Mouse (Mus musculus): ENCODE data around the gene Wdr83.
"Not testable (repeated sequence)": the region's sequence is repeated elsewhere in the genome, so short reads cannot be mapped to it uniquely, and the experiment has no call there.

Wdr83 gene

DNA sequence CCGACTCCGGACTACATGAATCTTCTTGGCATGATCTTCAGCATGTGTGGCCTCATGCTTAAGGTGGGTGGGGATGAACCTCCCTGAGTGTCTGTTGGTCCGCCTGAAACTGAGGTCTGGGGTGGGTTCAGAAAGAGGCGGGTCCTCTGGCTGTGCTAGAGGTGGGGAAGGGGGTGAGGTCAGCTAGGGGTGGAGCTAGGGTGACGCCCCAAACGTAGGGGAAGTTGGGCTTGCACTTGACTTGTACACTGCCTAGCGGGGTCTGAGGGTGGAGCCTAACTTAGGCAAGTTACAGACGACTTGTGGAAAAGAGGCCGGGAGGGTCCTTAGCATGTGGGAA, at the start of gene Wdr83:
Gene Wdr83 (minus strand): TSS at position 91 of the 340 bp plus-strand sequence.
- no peak for ATAC-seq (ENCODE audit: low TSS enrichment)

DNA sequence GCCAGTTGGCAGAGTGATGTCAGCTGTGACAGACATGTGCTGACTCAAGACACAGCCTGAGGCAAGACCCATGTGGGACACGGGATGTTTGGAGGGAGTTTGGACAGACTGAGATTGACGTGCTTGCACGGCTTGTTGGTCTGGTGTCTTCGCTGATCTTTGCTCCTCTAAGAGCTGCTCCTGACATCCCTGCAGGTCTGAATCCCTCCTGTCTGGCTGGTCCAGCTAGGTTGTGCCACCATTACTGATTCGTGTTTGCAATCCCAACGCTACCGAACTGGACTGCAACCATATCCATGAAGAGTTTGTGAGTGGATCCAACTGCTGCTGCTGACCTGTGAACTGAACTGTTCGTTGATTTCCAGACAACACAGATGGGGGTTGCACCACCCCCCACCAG, 42.6 kb upstream of the Wdr83 start:
- ATAC-seq (ENCODE audit: low TSS enrichment): no peak

DNA sequence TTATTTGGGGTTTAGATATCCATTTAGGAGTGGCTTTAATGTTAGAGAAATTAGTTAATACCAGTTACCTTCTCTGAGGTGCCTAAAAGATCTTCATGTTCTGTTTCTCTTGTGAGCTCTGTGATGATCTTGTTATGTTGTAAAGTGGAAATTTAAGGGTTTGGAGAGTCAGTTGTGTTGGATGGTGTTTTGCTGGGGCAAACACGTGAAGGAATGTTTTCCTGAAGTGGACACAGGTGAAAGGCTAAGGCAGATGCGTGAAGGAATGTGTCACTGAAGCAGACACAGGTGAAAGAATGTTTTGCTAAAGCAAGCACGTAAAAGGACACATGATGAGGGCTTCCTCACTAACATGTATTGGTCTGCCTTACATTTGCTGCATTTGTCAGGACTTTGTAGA, 41.9 kb upstream of the Wdr83 start, which contains the start of gene Zfp791:
Gene Zfp791 (minus strand): TSS at position 101 of the 400 bp plus-strand sequence.
- ATAC-seq (ENCODE audit: low TSS enrichment): no peak

DNA sequence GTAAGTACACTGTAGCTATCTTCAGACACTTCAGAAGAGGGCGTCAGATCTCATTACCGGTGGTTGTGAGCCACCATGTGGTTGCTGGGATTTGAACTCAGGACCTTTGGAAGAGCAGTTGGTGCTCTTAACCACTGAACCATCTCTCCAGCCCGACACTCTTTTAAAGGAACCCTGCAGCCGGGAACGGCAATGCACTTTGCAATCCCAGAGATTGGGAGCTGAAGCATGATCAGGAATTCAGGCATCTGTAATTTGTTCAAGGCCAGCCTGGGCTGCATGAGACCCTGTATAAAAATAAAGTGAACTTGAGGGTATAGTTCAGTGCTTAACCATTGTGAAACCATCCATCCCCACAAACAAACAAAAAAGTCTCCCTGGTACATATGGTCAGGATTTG, 39.1 kb upstream of the Wdr83 start:
- not testable (repeated sequence) for ATAC-seq (ENCODE audit: low TSS enrichment)

DNA sequence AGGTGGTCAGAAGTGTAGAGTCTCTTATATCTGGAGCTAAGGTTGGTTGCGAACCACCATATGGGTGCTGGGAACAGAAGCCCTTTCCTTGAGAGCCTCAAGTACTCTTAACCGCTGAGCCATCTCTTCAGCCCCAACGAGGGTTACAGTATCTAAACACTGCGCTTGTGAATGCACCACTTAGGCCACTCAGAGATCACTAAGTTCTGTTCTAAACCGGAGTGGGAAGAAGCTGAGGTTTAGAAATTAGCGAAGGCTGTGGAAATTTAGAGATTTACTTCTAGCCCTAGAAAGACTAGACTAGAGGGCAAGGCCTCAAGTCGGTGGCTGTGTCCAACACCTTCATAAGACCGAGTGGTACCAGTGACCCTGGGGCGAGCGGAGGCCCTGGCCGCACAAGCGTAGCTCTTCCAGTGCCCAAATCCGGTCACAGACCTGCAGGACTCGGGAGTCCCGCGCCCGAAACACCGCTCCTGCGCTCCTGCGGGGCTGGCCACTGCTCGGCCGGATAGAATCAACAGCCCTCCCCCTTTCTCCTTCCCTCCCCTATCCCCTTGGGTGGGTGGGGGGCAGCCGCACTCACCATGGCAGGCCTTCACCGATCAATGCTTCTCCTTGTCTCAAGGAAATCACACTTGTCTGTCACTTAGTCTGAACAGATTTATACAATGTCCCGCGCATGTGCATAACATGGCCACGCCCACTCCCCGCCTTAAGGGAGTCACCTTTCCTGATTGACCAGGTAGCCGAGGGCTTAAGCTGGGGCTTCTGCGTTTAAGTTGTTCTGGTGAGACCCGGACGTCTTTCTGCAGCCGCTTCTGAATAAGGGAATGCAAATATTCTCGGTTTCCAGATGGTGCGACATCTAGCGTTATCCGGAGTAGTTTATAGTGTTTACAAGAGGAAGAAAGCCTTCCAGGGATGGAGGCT, 38.2 kb upstream of the Wdr83 start:
- ATAC-seq (ENCODE audit: low TSS enrichment): peak; percentile 97

DNA sequence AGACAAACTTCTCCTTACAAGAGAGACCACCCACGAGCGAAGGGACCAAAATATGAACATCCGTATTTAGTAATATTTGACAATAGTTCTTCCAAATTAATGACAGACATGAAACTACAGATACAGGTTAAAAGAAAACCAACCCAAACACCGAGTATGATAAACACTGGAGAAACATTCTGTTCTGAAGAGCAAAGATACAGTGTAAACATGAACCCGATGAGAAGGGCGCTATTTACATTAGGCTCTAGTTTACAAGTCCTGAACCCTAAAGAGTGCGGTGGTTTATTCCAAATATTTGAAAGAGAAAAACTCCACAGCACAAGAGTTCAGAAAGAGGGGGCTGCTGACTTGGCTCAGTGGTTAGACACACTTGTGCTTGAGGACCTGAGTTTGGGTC, 35.9 kb upstream of the Wdr83 start:
- no peak for ATAC-seq (ENCODE audit: low TSS enrichment)

DNA sequence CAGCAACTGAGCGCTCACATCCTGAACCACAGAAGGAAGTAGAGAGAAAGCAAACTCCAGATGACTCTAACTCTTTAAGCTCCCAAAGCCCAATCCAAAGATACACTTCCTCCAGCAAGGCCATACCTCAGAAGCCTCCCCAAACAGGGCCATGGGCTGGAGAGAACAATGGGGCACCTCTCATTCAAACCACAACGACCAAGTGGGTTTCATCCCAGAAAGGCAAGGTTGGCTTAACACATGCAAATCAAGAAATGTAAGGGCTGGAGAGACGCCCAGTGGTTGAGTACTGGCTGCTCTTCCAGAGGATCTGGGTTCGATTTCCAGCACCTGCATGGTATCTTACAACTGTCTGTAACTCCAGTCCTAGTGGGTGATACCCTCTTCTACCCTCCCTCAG, 34.4 kb upstream of the Wdr83 start:
- no peak for ATAC-seq (ENCODE audit: low TSS enrichment)

DNA sequence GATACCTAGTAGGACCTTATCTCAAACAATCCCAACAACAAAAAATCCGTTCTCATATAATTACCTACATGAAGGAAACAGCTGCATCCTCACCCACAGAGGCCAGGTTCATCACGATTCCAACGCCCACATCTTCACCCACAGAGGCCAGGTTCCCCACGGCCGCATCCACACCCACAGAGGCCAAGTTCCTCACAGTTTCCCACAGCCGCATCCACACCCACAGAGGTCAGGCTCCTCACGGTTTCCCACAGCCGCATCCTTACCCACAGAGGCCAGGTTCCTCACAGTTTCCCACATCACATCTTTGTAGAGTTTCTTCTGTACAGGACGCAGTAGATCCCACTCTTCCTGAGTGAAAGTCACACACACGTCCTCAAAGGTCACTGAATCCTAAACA, 32.1 kb upstream of the Wdr83 start:
- no peak for ATAC-seq (ENCODE audit: low TSS enrichment)

DNA sequence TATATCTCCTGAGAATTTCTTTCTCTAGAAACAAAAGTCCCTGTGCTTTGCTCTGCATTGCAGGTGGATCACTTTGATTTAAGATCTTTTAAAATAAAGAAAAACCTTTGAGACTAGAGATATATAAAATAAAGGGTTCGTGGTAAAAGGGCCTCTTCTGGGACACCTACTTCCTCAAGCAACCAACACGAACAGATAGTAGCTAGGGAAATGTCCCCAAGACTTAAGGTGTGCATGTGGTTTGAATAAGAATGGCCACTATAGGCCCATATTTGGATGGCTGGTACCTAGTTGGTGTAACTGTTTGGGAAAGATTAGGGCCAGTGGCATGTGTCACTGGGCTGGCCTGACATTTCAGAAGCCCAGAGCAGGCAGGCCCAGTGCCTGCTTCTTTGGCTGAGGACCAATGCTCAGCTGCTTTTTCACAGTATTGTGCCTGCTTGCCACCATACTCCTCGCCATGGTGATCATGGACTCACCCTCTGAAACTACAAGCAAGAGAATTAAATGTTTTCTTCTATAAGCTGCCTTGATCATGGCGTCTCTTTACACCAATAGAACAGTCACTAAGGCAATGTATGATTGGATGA, 19.1 kb upstream of the Wdr83 start:
- no peak for ATAC-seq (ENCODE audit: low TSS enrichment)

DNA sequence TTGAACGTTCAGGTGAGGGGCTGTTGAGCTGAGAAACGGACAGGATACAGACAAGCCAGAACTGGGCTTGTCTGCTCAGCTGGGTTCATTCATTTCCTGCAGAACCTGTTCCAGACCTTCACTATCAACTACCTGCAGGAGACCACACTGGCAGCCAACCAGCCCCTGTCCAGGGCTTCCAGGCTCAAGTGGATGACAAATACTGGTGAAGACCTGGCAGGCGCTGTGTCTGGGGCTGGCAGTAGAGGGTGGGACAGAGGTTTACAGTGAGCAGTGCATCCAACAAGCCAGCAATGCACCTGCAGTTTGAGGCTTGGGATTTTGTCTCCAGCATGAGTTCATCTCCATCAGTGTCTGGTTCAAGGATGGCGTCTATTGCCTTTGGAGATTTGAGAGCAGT, 15.7 kb upstream of the Wdr83 start:
- ATAC-seq (ENCODE audit: low TSS enrichment): no peak

DNA sequence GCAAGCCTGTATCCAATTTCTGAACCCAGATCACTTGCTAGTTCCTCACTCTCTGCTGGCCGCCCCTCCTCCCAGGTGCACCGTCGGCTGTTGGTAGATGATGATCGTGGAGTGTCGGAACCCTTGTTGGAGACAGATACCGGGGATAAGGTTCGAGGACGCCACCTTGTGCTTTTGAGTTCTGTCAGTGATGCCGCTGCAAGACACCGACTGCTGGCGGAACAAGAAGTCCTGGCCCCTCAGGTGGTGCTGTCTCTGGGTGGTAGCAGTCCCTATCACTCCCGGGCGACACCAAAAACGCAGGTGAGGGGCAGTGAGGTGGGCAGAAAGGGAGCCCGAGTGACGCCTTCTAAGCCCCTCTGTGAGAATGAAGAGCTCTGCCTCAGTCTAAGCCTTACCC, 15.1 kb upstream of the Wdr83 start:
- no peak for ATAC-seq (ENCODE audit: low TSS enrichment)

DNA sequence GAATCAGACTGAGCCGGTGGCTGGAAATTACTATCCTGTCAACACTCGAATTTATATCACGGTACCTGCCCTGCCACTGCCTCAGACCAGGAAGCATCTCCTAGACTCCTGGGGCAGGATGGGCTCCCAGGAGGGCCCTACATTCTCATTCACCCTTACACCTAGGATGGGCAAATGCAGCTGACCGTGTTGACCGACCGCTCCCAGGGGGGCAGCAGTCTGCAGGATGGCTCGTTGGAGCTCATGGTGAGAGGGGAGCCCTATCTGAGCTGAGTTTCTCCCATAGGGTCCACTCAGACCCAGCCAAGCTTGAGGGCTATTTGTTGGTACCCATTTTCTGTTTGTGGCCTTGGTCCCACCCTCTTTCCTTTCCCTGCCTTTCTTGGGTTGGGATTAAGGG, 14.5 kb upstream of the Wdr83 start:
- no peak for ATAC-seq (ENCODE audit: low TSS enrichment)

DNA sequence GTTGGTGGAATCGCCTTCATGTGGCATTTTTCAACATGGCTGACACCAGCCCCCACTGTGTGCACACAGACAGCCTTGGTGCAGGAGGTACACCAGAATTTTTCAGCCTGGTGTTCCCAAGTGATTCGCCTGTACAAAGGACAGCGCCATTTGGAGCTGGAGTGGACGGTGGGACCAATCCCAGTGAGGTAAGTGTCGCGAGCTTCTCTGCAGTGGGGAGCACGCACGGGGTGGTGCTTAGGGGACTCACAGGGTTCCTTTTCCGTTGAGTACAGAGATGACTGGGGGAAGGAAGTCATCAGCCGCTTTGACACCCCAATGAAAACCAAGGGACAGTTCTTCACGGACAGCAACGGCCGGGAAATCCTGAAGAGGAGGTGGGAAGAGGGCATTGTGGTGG, 13.9 kb upstream of the Wdr83 start:
- ATAC-seq (ENCODE audit: low TSS enrichment): no peak

DNA sequence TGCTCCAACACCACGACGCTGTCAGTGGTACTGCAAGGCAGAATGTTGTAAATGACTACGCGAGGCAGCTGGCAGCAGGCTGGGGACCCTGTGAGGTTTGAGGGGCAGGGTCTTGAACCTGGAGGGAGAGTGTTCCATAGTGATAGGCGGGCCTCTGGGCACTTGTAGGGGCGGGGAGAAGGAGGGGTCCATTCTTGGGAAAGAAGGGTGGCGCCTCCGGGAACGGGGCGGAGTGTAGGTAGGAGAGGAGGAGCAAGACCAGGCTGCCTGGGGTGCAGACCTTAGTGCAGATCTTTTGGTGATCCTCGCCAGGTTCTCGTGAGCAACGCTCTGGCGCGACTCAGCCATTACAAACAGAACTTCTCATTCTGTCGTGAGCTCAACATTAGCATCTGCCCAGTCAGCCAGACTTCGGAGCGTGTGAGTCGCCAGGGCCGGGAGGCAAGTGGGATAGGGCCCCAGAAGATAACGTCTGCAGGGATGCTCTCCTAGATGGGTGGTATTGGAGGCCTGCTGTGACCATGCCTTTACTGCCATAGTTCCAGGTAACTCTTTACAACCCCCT, 10.5 kb upstream of the Wdr83 start:
- ATAC-seq (ENCODE audit: low TSS enrichment): no peak; the same call in 1 of the 2 replicates

DNA sequence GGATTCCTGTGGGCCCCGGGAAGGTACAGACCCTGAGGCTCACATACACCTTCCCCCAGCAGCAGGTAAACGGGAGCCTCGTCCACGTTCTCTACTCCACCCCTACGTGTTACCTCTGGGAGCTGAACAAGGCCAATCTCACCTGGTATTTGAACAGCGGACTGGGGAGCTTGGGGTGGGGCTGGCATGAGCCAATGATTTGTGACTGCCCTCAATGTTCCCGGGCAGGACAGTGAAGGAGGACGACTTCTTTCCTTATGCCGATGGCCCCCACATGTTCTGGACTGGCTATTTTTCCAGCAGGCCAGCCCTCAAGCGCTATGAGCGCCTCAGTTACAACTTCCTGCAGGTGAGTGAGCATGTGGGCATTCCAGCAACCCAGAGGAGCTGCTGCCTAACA, 9.8 kb upstream of the Wdr83 start:
- no peak for ATAC-seq (ENCODE audit: low TSS enrichment)

DNA sequence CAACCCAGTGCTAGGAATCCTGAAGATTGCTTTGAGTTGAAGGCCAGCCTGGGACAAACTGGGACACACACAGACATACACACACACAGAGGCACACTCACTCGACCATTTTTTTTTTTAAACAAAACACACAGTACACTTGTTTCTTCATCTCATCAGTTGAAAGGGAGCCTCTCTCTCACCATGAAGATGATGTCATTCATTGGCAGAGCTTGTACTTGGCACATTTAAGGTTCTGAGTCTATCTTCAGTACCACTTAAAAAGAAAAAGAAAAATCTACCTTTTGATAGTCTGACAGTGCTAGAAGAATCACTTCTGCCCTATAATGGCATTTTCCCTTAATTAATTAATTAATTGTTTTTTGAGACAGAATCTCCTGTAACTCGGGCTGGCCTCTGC, 7.7 kb upstream of the Wdr83 start:
- no peak for ATAC-seq (ENCODE audit: low TSS enrichment)

DNA sequence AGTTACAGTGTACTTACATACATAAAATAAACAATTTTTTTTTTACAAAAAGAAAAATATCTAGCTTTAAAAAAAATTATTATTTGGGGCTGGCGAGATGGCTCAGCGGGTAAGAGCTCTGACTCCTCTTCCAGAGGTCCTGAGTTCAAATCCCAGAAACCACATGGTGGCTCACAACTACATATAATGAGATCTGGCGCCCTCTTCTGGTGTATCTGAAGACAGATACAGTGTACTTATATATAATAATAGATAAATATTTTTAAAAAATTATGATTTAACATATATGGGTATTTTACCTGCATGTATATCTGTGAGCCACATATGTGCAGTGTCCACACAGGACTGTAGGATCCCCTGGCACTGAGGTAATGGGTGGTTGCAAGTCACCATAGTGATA, 5.1 kb upstream of the Wdr83 start:
- ATAC-seq (ENCODE audit: low TSS enrichment): no peak

DNA sequence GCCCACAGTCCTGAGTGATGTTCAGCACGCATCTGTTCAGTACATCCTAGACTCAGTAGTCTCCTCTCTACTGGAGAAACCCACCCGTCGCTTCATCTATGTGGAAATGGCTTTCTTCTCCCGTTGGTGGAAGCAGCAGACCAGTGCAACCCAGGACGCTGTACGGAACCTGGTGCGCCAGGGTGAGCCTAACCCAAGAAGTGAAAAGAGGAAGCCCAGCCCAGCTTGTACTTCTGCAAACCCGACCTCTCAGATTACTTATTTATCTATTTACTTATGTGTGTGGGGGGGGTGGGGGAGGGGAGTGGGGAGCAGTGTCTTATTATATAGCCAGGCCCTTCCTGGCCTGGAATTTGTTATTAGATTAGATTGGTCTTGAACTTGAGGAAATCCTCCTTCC, 3.5 kb upstream of the Wdr83 start:
- no peak for ATAC-seq (ENCODE audit: low TSS enrichment)

DNA sequence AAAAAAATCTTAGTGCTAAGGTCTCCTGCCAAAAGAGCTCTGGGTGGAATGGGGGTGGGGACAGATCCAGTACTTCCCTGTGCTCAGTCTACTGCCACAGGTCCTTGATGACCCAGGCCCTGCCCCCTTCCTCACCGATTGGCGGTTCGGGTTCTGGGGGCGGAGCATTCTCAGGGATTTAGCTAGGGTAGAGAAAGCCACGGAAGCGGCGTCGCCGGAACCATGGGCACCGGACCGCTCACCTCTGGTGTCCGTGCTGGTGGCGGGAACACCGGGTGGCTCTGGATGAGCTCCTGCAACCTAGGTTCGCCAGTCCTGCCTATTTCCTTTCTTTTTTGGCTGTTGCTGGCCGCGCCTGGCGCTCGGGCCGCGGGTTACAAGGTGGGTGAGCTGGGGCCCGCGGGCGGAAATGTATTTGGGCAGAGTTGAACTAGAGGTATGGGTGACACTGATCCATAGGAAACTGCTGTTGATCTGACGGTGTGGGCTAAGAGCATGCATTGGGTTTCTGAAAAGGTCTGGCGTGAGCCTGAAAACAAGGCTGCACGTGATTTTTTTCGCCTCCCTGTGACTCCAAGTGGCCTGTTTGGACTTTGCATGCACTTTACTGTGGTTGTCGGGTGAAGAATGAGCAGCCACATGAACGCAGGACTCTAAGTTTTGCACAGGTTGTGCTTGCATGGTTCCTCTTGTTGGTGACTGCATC, 2.2 kb upstream of the Wdr83 start, which contains the start of gene Man2b1:
Gene Man2b1 (plus strand): TSS at position 163 of the 706 bp plus-strand sequence.
- peak; percentile 89 for ATAC-seq (ENCODE audit: low TSS enrichment)

DNA sequence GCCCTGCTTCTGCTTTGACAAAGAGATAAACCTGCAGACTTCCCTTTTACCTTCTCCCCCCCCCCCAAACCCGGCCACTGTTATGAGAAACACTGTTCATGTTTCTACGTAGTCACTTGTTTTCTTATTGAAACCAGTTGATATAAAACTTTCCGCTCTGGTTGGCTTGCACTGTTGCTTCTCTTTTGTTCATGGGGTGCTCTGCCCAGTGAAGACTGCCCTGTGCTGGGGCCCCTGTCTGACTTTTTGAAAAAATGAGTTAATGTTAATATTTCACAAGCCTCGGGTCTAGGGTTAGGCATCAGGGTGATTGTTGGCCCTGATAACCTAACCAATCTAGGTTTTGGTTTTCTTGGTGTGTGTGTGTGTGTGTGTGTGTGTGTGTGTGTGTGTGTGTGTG, 1.1 kb upstream of the Wdr83 start:
- not testable (repeated sequence) for ATAC-seq (ENCODE audit: low TSS enrichment)

DNA sequence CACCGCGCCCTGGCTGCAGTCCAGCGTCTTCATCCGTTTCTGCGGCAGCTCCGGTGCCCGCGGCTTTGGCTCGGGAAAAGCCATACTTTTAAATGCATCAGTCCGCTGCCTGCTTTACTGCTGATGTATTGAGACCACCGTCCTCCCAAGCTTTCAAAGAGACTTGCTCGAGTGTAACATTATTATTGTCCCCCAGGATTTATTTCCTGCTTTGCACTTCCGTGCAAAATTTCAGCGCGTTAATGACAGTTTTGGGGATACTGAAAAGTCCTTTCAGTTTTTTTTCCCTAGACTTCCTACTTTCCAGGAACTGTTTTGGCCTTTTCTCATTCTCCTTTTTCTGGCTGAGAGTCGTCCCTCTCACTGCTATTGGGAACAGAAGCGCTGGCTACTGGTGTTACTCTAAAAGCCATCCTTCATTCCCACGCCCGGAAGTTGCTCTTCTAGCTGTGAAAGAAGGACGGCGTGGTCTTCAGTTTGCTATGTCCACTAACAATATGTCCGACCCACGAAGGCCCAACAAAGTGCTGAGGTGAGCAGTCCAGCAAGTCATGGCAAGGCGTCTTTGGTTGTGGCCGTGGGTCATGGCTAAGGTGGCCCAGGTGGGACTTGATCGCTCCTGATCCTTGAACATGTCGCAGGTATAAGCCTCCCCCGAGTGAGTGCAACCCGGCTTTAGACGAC, 432 bp downstream of the Wdr83 start, which contains the start of gene Wdr83os:
Gene Wdr83os (plus strand): TSS at position 209 of the 684 bp plus-strand sequence.
- ATAC-seq (ENCODE audit: low TSS enrichment): peak; percentile 29; the same call in 1 of the 2 replicates

DNA sequence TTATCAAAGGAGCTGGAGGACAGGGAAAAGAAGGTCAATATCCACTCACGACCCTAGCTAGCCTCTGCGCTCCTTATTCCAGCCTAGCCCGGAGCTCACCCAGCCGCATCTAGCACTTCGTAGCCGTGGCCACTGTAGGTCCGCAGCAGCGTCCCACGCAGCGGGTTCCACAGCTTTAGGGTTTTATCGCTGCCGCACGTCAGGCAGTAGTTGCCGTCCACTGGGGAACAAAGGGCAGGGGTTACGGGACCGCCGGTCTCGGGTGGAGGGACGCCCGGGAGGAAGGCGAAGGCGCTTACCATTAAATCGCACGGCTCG, 933 bp downstream of the Wdr83 start:
- ATAC-seq (ENCODE audit: low TSS enrichment): no peak

All from frontal cortex, adult (tissue).